Mouse (Mus musculus) left cerebral cortex, adult 11 months (tissue): ENCODE results near the gene Got2.

ENCODE experiments used
- DNase-seq: peaks from one replicate; pipeline ENCODE4 v3.0.0; 2022; ENCODE audit warnings: low spot score

Got2 gene

DNA sequence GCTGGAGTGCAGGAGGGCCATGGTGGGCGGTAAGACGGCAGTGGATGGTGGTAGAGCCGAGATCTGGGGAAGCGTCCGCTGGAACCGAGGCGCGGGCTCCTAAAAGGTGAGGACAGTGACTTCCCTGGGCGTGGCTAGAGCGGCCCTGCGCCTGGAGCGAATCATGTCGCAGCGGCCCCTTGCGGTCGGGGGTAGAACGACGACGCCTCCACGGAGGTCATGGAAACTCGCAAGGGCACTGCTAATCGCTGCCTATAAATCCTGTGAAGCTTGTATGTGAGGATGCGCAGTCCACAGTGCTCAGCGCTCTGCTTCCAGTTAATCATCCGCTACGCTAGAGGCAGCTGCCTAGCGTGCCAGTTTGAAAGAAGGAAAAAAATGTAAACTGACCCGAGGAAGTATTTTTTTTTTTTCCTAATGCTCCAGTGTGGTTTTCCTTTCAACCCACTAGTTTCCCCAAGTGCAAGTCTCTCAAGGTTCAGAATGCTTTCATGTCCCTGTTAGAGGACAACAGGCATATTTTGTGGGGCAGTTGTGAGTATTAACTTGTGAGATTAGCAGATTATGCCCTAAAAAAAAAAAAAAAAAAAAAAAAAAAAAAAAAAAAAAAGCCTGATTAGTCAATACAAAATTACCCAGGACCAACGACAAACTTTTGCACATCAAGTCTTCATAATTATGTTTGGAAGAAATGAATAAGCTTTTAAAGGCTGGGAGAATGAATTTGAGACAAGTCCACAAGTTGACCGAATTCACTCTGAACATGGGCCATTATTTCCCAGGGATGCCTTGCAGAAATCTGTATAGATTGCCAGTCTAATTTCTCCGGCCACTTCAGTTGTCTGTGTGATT is at the start of gene Got2:
Gene Got2 (minus strand): TSS at position 263 of the 852 bp plus-strand sequence.
- DNase-seq: peak; percentile 81

DNA sequence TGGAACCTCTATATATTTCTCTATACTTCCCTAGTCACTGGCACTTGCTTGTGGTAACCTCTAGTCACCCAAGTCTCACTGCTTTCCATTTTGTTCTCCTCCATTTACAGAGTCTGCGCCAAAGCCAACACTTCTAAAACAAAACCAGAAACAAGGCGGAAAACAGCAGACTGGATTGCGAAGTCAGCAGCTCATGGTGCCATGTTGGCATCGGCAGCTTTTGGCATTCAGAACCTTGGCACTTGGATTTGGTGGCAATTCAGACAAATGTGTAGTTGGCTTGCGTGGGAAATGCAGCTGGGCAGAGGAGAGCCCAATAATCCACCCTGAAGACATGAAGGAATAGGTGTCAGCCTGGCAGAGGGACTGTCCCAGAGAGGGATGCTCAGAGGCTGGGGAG is 44.5 kb upstream of the Got2 start:
- DNase-seq: no peak

DNA sequence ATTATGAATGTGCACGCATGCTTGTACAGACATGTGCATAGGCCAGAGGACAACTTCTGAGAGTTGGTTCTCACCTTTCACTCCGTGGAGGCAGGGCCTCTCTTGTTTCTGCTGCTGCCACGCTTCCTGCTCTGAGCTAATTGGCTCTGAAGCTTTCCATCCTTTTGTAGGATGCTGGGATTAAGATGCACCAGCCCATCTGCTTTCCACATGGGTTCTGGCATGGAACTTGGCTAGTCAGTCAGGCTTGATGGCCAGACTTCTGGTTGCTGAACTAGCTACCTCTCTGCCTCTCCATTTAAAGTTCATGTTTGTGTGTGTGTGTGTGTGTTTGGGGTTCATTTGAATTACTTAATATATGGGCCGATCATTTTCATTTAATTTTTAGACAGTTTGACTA is 41.5 kb upstream of the Got2 start:
- no peak for DNase-seq

DNA sequence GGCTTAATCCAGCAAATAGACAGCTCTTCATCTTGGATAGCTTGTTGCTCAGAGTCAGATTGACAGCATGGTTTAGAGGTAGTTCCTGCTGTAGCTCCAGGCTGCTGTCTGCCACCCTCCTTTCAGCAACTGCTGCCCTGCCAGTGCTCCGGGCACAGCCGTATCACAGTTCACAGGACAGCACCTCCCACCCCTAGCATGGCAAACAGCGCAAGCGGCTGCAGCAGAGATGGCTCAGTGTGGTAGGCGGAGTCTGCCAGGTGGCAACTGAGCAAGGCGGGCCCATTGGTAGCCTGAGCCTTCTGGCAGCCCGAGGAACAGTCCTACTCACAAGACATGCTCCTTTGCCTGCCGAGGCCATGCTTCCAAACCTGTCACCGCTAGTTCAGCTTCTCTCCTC is 27.8 kb upstream of the Got2 start:
- no peak for DNase-seq

DNA sequence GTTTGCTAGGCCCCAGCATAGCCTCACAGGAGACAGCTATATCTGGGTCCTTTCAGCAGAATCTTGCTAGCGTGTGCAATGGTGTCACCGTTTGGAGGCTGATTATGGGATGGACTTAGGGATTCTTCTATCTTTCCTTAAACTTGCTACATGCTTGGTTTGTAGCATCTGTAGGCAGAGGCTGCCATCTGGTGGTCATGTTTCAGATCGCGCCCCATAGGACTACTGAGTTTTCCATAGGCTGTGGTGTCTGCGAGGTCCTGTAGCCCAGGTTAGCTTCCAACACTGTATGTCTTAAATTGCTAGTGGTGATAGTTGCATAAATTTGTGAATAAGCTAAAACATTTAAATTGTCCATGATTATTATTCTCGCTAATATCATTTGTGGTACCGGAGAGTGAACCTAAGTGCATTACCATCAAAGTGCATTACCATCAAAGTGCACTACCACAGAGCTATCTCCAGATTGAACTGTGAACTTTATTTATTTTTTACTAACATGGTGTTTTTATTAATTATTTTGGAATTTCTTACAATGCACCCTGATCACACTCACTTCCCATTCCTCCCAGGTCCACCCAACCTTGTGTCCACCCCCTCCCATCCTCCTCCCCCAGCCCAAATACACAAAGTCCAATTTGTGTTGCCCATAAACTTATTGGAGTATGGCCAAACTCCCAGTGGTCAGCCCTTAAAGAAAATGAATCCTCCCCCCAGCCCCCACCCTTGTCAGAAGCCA is 26.7 kb upstream of the Got2 start:
- peak; percentile 71 for DNase-seq

DNA sequence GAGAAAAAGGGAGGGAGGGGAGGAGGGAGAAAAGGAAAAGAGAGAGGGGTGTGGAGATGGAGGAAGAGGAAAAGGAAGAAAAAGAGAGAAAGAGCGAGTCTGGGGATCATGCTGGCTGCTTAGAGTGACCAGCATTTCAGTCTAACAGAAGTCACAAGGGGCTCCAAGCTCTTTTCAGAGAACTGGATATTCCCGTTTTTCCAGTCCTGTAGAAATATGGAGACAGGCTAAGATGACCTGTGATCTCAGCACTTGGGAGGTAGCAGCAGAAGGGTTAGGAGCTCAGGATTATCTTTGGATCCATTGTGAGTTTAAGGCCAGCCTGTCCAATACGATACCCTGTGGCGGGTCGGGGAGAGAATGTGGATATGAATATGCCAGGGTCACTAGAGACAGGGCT is 22.9 kb upstream of the Got2 start:
- DNase-seq: no peak

DNA sequence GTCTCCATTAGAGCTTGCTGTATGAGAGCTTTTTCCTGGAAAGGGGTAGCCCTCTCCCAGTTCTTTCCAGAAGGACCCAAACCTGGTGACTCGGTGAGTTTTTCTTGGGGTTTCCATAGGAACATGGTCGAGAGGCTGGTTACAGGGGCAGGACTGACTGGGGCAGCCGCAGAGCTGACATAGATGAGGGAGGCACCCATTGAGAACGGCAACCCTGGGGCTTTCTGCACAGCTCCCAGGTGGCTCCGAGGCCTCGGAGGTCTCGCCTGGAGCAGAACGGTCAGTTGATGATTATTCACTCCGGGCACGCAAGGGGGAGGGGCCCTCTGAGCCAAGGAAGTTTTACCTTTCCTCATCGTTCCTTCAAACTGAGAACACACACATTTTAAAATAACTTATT is 19.5 kb upstream of the Got2 start:
- no peak for DNase-seq

DNA sequence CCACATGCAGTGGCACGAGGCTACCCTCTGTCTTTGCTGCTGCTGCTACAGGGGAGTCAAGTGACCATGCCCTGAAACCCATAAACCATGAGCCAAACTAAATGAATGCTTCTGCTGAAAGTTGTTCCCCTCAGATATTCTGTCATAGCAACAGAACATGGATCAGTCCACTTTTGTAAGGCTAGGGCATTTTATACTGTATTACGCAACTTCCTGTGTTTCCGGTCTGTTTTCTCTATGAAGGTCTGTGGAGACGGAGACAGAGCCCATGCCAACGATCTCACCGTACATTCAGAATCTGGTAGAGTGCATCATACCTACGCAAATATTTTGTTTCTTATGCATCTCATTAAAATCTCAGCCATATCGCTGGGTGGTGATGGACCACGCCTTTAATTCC is 18.4 kb upstream of the Got2 start:
- no peak for DNase-seq

DNA sequence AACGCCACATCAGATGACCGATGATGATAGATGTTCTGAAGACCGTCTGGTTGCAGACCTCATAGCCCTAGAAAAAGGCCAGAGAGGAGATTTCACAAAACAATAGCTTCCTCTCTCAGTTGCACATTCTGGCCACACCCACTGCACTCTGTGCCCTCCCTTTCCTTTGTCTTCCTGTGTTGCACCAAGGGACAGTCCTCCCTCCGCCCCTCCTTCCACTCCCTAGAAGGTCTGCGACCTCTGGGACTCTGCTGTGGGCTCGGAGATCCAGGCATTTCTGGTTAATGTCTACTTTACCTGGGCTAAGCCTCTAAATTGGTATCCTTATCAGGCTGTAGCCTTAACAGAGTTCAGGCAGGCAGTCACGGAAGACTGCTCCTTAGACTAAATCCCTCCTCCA is 13.5 kb upstream of the Got2 start:
- DNase-seq: no peak

DNA sequence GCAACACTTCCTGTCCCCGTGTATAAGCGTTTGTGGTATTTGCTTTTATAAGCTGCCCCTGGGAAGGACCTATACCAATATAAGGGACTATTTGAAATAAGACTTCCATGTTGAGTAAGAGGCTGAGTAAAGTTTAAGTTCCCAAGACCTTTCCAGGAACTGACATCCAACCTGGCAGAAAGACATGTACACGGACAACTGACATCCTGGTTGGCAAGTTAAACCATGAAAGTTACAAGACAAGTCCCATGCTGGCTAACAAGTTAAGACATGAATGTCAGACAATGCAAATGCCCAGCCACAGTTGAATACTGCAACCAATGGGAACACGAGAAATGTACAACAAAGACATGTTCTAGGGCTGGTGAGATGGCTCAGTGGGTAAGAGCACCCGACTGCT is 5.4 kb upstream of the Got2 start:
- DNase-seq: no peak

DNA sequence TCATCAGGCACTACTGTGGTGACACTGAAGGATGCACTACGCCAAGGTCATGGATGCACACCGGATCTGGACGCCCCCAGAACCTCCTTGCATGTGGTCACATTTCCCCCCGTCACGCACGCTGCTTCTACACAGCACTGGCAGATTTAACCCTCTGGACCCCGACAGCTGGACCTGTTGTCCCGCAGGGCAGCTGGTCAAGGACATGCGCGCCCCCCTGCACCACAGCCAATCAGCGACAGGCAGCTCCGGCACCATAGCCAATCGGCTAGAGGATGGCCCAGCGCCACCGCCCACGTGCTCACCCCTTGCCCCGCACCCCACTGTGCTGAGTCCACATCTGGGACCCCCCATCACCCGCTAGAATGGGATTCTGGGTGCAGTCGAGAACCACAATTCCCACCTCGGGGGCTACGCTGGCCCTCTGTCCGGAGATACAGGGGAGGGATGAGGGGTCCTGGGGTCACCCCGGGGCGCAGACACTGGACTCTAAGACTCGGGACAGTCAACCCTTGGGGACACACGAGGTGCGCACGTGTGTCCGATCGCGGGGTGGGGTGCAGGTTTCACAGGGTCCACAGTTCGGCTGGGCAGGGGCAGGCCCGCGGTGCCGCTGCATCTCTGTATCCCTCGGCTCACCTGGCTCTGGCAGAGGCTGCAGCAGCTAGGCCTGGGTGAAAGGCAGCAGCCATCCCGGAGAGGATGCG is 616 bp downstream of the Got2 start:
- DNase-seq: peak; percentile 80

DNA sequence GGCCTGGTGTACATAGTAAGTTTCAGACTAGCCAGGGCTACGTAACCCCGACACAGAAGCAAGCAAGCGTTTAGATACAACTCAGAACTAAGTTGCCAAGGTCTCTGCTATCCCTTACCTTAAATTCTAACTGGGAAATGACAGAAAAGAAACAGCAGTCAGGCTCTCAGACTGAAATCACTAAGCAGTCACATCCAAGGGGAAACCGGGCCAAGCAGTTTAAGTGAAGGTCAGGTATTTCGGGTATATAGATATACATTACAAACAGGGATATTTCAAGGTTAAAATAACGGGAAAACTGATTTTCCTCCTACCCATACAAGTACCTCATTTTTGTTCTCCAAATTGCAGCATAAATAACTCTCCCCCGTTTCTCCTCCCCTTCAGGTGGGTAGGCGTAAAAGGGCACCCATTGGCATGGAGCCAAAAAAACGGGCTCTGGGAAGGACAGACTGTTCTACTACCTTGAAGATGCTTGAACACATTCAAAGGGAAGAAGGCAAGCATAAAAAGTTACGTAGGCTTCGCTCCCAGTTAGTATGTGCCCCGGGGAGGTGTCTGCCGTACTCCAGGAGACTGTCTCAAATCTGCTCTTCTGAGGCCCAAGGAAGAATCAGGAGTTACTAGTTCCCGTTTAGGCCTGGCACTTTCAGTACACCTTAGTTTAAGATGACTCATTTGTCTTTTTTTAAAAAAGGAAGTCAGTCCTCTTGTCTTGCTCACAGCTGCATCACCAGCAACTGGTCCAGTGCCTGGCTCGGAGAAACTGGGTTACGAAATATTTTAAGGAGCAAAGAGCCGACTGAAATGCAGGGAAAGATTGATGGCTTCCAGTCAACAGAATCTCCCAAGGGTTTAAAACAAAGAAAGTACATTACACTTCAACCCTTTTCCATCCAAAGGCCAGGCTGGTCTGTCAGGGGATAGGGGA is 1.4 kb downstream of the Got2 start:
- DNase-seq: no peak

DNA sequence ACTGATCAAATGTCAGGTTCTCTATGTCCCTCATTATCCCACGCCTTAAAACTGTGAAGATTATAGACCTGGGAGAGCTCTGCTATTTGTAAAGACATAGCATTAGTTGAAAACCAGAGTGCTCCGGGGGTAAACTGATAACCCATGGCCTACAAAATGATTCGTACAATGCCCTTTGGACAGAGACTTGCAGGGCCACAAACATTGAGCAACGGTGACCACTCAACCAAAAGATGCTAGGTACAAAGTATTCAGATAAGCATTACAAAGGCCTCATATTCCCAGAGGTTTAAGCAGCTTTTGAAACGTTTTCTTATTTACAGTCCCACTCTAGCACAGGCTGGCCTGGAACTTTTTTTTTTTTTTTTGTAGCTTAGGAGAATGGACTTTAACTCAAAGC is 2.4 kb downstream of the Got2 start:
- no peak for DNase-seq

DNA sequence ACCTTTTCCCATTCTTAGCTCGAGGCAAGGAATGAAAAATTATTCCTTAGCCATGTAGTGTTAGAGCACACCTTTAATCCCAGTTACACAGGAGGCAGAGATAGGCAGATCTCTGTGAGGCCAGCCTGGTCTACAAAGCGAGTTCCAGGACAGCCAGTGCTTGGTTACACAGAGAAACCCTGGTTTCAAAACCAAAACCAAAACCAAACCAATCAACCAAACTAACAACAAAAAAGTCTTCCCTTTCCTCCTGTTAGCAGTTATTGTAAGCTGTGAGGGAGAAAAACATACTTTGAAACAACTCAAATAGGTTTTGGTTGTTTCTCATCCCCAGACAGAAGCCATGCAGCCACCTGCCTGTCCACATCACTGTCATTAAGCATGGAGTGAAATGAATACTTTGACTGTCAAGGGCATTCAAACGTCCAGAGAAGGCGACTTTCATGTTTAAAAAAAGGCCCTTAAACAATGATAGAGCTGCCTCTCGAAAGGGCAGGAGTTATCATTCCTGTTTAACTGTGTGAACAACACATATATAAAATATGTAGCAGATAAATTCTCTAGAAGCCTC is 3.0 kb downstream of the Got2 start:
- no peak for DNase-seq

DNA sequence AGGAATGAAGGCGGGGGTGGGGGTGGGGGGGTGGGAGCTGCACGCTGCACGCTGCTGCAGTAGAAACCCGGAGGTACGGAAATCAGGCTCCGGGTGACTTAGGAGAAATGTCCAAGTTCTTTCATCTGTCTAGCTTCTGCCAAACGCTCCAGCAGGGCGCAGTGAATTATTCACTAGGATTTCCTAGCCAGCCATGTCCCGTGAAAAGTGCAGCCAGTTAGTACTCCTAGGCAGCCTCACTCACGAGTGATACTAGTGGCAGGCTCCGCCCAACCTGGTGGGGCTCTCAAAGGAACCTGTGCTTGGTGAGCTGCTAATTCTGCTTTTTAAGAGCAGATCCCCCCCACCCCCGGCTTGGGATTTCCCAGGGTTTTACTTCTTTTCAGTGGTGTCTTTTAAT is 3.9 kb downstream of the Got2 start:
- no peak for DNase-seq

DNA sequence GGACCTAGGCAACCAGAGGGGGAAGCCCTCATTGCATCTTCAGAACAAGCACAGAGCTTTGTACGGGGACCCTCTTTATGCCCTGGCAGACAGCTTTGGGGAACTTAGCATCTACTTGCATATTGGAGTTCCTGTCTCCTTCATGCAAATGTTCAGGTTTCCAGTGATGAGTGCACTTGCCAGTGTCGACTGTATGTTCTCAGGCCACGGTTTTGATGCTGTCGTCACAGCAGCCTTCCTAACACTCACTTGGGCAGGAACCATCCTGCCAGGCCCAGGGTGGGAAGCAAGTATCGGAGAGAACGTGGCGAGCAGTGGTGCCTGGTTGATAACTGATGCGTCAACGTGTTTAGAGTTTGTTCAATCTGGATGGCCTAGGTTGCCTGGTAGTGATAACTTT is 6.2 kb downstream of the Got2 start:
- no peak for DNase-seq

DNA sequence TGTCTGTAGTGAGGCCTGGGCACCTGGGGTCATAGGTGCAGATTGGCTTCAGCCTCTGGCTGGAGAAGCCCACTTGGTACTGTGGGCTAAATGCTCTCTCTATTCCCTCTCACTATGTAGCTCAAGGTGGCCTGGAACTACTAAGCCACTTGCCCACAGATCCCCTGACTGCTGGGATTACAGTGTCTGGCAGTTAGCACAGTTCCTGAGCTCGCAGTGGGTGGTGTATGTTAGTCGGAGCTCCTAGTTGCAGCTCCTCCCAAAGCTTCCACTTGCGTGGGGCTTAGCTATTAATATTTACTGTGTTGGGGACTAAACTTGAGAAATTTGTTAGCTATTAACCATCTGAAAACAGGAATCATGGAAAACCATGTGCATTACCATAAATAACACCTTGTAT is 6.8 kb downstream of the Got2 start:
- no peak for DNase-seq

DNA sequence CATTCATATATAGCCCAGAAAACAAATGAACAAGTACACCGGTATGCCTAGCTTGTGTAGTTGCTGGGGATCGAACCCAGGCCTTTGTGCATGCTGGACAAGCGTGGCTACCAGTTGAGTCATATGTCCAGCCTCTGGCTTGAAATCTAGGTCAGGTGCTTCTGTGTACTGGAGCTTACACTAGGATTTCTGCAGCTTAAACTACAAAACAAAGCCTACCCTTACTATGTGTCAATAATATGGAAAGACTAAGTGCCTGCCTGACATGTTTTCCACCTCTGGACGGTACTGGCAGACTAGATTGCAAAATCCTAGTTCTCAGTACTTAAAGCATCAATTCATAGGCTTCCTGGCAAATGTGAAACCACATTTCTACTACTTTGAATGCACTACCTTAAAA is 8.5 kb downstream of the Got2 start:
- DNase-seq: no peak

DNA sequence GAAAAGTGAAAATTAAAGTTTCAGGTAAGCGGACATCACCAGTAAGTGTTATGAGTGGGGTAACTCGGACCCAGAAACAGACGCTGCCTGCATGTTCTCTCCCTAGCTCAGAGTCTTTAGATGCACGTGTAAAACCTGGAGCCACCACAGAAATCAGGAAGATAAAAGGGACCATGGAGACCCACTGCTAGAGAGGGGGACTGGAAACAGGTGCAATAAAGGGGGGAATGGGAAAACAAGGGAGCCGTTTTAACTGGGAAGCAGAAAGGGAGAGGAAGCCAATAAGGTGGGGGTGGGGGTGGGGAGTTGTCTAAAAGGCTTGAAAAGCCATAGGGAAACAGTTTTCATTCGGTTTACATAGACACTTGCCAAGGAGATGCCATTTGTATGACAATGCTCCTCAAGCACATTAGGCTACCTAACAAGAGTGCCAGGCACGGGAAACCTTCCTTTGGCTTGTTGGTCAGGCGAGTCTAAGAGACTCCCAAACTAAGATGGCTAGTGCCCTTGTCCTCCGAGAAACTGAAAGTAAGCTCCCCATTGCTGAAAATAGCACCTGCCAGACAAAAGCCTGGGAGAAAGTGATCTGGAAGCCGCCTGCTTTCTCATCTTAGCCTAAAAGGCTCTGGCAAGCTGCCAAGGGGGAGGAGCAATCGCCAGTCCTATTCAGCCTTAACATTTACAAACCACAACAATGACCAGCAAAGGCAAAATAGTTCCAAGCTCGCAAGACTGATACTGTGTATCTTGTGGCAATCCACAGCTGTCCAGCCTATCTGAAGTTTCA is 10.0 kb downstream of the Got2 start:
- DNase-seq: no peak

DNA sequence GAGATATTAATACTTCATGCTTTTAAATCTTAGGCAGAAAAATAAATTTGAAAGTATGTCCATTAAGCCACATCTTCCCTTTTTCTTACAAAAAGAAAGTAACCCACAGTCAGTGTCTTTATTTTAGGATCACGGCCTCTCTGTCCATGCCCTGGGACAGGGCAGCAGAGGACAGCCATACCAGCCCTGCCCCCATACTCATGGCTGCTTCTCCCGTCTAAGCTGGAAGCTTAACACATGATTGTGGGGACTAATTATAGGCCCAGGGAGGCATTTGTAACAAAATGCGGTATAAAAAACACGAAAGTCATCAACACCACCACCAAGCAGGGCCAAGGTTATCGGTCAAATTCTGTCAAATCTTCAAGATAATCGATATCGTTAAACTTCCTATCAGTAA is 13.1 kb downstream of the Got2 start:
- DNase-seq: no peak

DNA sequence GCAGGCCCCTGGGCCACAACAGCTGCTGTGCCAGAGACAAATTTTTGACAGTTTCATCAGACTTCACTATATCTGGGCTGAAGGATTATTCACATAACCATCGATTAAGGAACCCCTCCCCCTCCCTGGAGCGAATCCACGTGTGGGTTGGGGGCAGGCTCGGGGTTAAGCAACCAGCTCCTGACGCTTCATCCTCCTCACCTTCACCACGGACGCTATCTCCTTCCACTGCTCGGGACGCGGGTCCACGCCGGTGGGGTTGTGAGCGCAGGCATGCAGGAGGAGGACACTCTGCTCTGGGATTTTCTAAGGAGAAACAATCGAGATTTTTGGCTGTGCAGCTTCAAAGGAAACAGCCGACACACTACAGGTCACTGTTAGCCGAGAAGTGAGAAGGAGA is 16.7 kb downstream of the Got2 start:
- no peak for DNase-seq
